Mouse (Mus musculus) forebrain, embryonic 12.5 days (tissue): ENCODE data around the gene Plcb4. TPM values are rescaled to one million over a fixed set of nuclear protein-coding genes. Genes with fewer than 3 reads are reported as not detected.

Source experiments
- ATAC-seq: fragments of 200-750 bp; cut with Nextera tagmentation; 2 replicates; pipeline ENCODE4 v1.8.0; 2017; ENCODE audit warnings: moderate TSS enrichment; ENCODE audit not compliant: low FRiP score
- H3K27ac ChIP-seq: fragments of 300-500 bp; sonication (generic); 2 replicates; pipeline ENCODE4 v1.5.1; 2016; ENCODE audit warnings: mild to moderate bottlenecking
- H3K27me3 ChIP-seq: fragments of 300-500 bp; sonication (generic); 2 replicates; pipeline ENCODE4 v1.6.1; 2016; ENCODE audit warnings: mild to moderate bottlenecking
- H3K36me3 ChIP-seq: fragments of 300-500 bp; sonication (generic); replicated peaks from 2 replicates; pipeline ENCODE4 v1.6.1; 2016; ENCODE audit warnings: mild to moderate bottlenecking
- H3K4me1 ChIP-seq: fragments of 300-500 bp; sonication (generic); 2 replicates; pipeline ENCODE4 v1.6.1; 2016
- H3K4me2 ChIP-seq: fragments of 300-500 bp; sonication (generic); 2 replicates; pipeline ENCODE4 v1.6.1; 2016; ENCODE audit warnings: mild to moderate bottlenecking, moderate library complexity
- H3K4me3 ChIP-seq: fragments of 300-500 bp; sonication (generic); replicated peaks from 2 replicates; pipeline ENCODE4 v1.5.1; 2016; ENCODE audit warnings: mild to moderate bottlenecking
- H3K9ac ChIP-seq: fragments of 300-500 bp; sonication (generic); 2 replicates; pipeline ENCODE4 v1.6.1; 2016; ENCODE audit warnings: mild to moderate bottlenecking
- H3K9me3 ChIP-seq: fragments of 300-500 bp; sonication (generic); 2 replicates; pipeline ENCODE4 v1.6.1; 2016
- WGBS: fragments of 180-500 bp; shearing (Covaris S2); methylation state at CpG from one replicate; pipeline ENCODE4 v1.1.7; 2016; 5-methylcytosine and 5-hydroxymethylcytosine counted together
- polyA plus RNA-seq: library from polyadenylated mRNA; unstranded; fragments of >200 nt; fragmentation: Nextera tagmentation; extraction: Ambion mirVana; gene quantifications from 2 replicates; pipeline ENCODE4 v1.2.1, GENCODE M21; 2016

Gene Plcb4
- polyA plus RNA-seq, 1 experiment from 2014 or later = 23.5 TPM

GRCm38 (mm10) chr2:135861531-135862488 is 203.0 kb downstream of the Plcb4 start:
- Histone ChIP-seq H3K4me1 (peaks cover under 1% of the 10 kb centered on the region; the same call in 1 of the 2 replicates), H3K27me3 (no peaks in the 10 kb centered on the region), H3K27ac (no peak overlapping the region), H3K36me3 (no peaks in the 10 kb centered on the region), H3K9ac (no peak overlapping the region), H3K9me3 (no peaks in the 10 kb centered on the region), H3K4me2 (no peak overlapping the region), H3K4me3 (no peak overlapping the region)
- WGBS = 92% methylated on average over 8 of the region's 8 CpGs
- ATAC-seq = no peak

GRCm38 (mm10) chr2:135862489-135863390 is 203.9 kb downstream of the Plcb4 start:
- Histone ChIP-seq H3K27me3 (no peaks in the 10 kb centered on the region), H3K4me3 (no peak overlapping the region), H3K4me1 (no peaks in the 10 kb centered on the region), H3K36me3 (no peaks in the 10 kb centered on the region), H3K9ac (no peak overlapping the region), H3K27ac (no peak overlapping the region), H3K9me3 (no peaks in the 10 kb centered on the region), H3K4me2 (no peak overlapping the region)
- no peak for ATAC-seq
- WGBS = 86% methylated on average over 5 of the region's 5 CpGs

GRCm38 (mm10) chr2:135863391-135864076 is 204.7 kb downstream of the Plcb4 start:
- Histone ChIP-seq H3K27me3 (no peaks in the 10 kb centered on the region), H3K4me1 (no peaks in the 10 kb centered on the region), H3K27ac (no peak overlapping the region), H3K9ac (no peak overlapping the region), H3K4me2 (no peak overlapping the region), H3K36me3 (no peaks in the 10 kb centered on the region), H3K4me3 (no peak overlapping the region), H3K9me3 (no peaks in the 10 kb centered on the region)
- ATAC-seq = no peak
- WGBS = 90% methylated on average over 4 of the region's 4 CpGs

- Histone ChIP-seq H3K9me3 (no peaks in the 10 kb centered on the region), H3K36me3 (no peaks in the 10 kb centered on the region), H3K4me2 (no peak overlapping the region), H3K27ac (no peak overlapping the region), H3K4me1 (no peaks in the 10 kb centered on the region), H3K27me3 (no peaks in the 10 kb centered on the region), H3K9ac (no peak overlapping the region), H3K4me3 (no peak overlapping the region)
- no peak for ATAC-seq
- WGBS = 80% methylated on average over 9 of the region's 9 CpGs
Measured at GRCm38 (mm10) chr2:135866421-135866820, 207.6 kb downstream of the Plcb4 start.

GRCm38 (mm10) chr2:135866838-135867237 is 208.0 kb downstream of the Plcb4 start:
- H3K9me3 ChIP-seq = no peaks in the 10 kb centered on the region
- no peak overlapping the region for H3K9ac ChIP-seq
- H3K4me2 ChIP-seq = no peak overlapping the region
- no peaks in the 10 kb centered on the region for H3K27me3 ChIP-seq
- H3K27ac ChIP-seq = no peak overlapping the region
- 75% methylated on average over 4 of the region's 4 CpGs for WGBS
- no peak for ATAC-seq
- H3K4me3 ChIP-seq = no peak overlapping the region
- H3K4me1 ChIP-seq = no peaks in the 10 kb centered on the region
- no peaks in the 10 kb centered on the region for H3K36me3 ChIP-seq

- Histone ChIP-seq H3K4me2 (no peak overlapping the region), H3K4me3 (no peak overlapping the region), H3K4me1 (no peaks in the 10 kb centered on the region), H3K36me3 (no peaks in the 10 kb centered on the region), H3K9me3 (no peaks in the 10 kb centered on the region), H3K27me3 (no peaks in the 10 kb centered on the region), H3K9ac (no peak overlapping the region), H3K27ac (no peak overlapping the region)
- WGBS = 83% methylated on average over 7 of the region's 7 CpGs
- no peak for ATAC-seq
Measured at GRCm38 (mm10) chr2:135869637-135870036, 210.8 kb downstream of the Plcb4 start.

GRCm38 (mm10) chr2:135873146-135873545 is 214.3 kb downstream of the Plcb4 start:
- H3K4me1 ChIP-seq = no peaks in the 10 kb centered on the region
- no peak overlapping the region for H3K4me2 ChIP-seq
- H3K36me3 ChIP-seq = no peaks in the 10 kb centered on the region
- WGBS = 84% methylated on average over 9 of the region's 9 CpGs
- ATAC-seq = no peak
- H3K4me3 ChIP-seq = no peak overlapping the region
- H3K9ac ChIP-seq = no peak overlapping the region
- no peak overlapping the region for H3K27ac ChIP-seq
- H3K9me3 ChIP-seq = no peaks in the 10 kb centered on the region
- no peaks in the 10 kb centered on the region for H3K27me3 ChIP-seq

- no peak overlapping the region for H3K9ac ChIP-seq
- ATAC-seq = no peak
- no peaks in the 10 kb centered on the region for H3K9me3 ChIP-seq
- no peaks in the 10 kb centered on the region for H3K27me3 ChIP-seq
- no peak overlapping the region for H3K4me3 ChIP-seq
- no peaks in the 10 kb centered on the region for H3K36me3 ChIP-seq
- H3K27ac ChIP-seq = no peak overlapping the region
- no peak overlapping the region for H3K4me2 ChIP-seq
- no peaks in the 10 kb centered on the region for H3K4me1 ChIP-seq
- 80% methylated on average over 2 of the region's 2 CpGs for WGBS
Measured at GRCm38 (mm10) chr2:135873761-135874160, 214.9 kb downstream of the Plcb4 start.

- no peak for ATAC-seq
- 82% methylated on average over 6 of the region's 6 CpGs for WGBS
Measured at GRCm38 (mm10) chr2:135875549-135875948, 216.7 kb downstream of the Plcb4 start.

GRCm38 (mm10) chr2:135879356-135879755 is 220.5 kb downstream of the Plcb4 start:
- no peak for ATAC-seq

More at GRCm38 (mm10) chr2:135875549-135875948, 216.7 kb downstream of the Plcb4 start:
- Histone ChIP-seq H3K36me3 (no peaks in the 10 kb centered on the region), H3K27ac (no peak overlapping the region), H3K9ac (no peak overlapping the region), H3K4me2 (no peak overlapping the region), H3K4me3 (no peak overlapping the region), H3K9me3 (no peaks in the 10 kb centered on the region), H3K4me1 (0 out of 2 replicates have a peak, but pooled peaks cover 3% of the 10 kb centered on the region), H3K27me3 (no peaks in the 10 kb centered on the region)

GRCm38 (mm10) chr2:135880269-135880760 is 221.5 kb downstream of the Plcb4 start:
- Histone ChIP-seq H3K27ac (no peak overlapping the region), H3K9ac (no peak overlapping the region), H3K4me1 (0 out of 2 replicates have a peak, but pooled peaks cover 3% of the 10 kb centered on the region), H3K4me2 (no peak overlapping the region), H3K9me3 (no peaks in the 10 kb centered on the region), H3K36me3 (no peaks in the 10 kb centered on the region), H3K4me3 (no peak overlapping the region), H3K27me3 (no peaks in the 10 kb centered on the region)
- WGBS = 69% methylated on average over 6 of the region's 6 CpGs
- no peak for ATAC-seq

More at GRCm38 (mm10) chr2:135879356-135879755, 220.5 kb downstream of the Plcb4 start:
- 93% methylated on average over 7 of the region's 7 CpGs for WGBS
- Histone ChIP-seq H3K27me3 (no peaks in the 10 kb centered on the region), H3K4me1 (0 out of 2 replicates have a peak, but pooled peaks cover 3% of the 10 kb centered on the region), H3K4me2 (no peak overlapping the region), H3K9me3 (no peaks in the 10 kb centered on the region), H3K9ac (no peak overlapping the region), H3K4me3 (no peak overlapping the region), H3K27ac (no peak overlapping the region), H3K36me3 (no peaks in the 10 kb centered on the region)
